Mouse (Mus musculus) testis, adult 2 months (tissue): ENCODE results near the gene Tmem121.

Experiments used
- CTCF ChIP-seq: fragments of 200-500 bp; IDR thresholded peaks from 2 replicates; pipeline ENCODE4 v1.5.1; 2012; ENCODE audit warnings: low read depth, mild to moderate bottlenecking, inconsistent platforms, low read length, moderate library complexity; ENCODE audit not compliant: control insufficient read depth, insufficient read depth, insufficient replicate concordance
- POLR2A ChIP-seq: fragments of 200-500 bp; IDR thresholded peaks from 2 replicates; pipeline ENCODE4 v1.6.1; 2012; ENCODE audit warnings: low read depth, mild to moderate bottlenecking, inconsistent platforms, low read length, moderate library complexity; ENCODE audit not compliant: control insufficient read depth

GRCm38 (mm10) chr12:113152991-113153525 is 32.7 kb upstream of the Tmem121 start:
- TF ChIP-seq CTCF: no peak
- no peak for TF ChIP-seq POLR2A
